In the genomic region with DNA sequence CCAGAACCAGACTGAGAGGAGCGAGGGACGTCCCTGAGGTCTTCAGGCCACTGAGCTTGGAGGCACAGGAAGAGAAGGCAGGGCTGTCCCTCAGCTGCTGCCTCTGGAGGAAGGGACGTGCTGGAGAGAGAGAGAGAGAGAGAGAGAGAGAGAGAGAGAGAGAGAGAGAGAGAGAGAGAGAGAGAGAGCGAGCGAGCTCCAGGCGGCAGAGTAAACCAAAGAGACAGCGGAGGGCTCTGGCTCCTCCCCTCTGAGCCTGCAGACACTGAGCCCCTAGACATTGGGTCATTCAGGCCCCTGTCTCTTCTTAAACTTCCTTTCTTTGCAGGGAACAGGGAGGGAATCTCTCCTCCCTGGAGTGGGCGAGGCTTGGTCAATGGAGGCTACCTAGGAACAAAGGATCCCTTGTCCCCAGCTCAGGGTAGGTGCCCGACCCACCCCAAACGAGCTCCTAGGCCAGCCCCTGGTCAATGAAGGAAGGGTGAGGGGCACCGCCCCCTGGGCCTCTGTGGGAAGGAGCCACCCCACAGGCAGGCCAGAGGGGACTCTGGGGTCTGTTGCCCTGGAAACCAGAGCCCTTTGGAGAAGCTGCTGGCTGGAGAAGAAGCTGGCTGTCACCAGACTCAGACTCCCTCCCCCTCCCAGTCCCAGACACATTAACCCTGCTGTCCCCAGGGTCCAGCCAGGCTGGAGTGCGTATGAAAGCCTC, we compare ENCODE assay signal across 8 mouse cellular contexts. TPM values are rescaled to one million over a fixed set of nuclear protein-coding genes. Genes with fewer than 3 reads are reported as not detected.
DNase-seq lines count a peak whose midpoint lies in the region; ATAC-seq lines count a peak whose summit lies in the region.

No protein-coding gene starts in this region.

- peak; percentile 66 for DNase-seq in testis, postnatal 10 days (ENCODE audit: low spot score)
- DNase-seq in testis, postnatal 14 days (ENCODE audit: low spot score): no peak
- DNase-seq in left cerebral cortex, postnatal 36 days (ENCODE audit: low spot score in 2 of 2): peak; percentile 49
- peak; percentile 88 for DNase-seq in midbrain, embryonic 14.5 days
- no peak for DNase-seq in urinary bladder, adult 2 months (ENCODE audit: low spot score)
- no peak for DNase-seq in cerebellum, adult 11 months

- peak overlapping the region; percentile 92 for H3K27ac ChIP-seq in intestine, embryonic 15.5 days
- peak overlapping the region; percentile 87 for H3K27ac ChIP-seq in midbrain, embryonic 14.5 days (replicated peaks; ENCODE audit: low read depth, low read length)

- H3K9me3 ChIP-seq in intestine, embryonic 15.5 days: no peaks in the 10 kb centered on the region
- no peaks in the 10 kb centered on the region for H3K9me3 ChIP-seq in midbrain, embryonic 14.5 days (ENCODE audit: control insufficient read depth, low read length)

- 3% methylated on average over 11 of the region's 12 CpGs for WGBS in intestine, embryonic 15.5 days
- WGBS in midbrain, embryonic 14.5 days: 3% methylated on average over 10 of the region's 12 CpGs

- peaks cover 54% of the 10 kb centered on the region for H3K4me1 ChIP-seq in intestine, embryonic 15.5 days (replicated peaks)
- H3K4me1 ChIP-seq in midbrain, embryonic 14.5 days (ENCODE audit: control insufficient read depth, insufficient read depth, low read length): peaks cover 39% of the 10 kb centered on the region

- intact Hi-C loops in left cerebral cortex, postnatal 36 days (cut with DNase I): loop anchor here (5.0 kb wide), 1 partner anchor 33 kb away; no protein-coding TSS in a partner anchor

- no peaks in the 10 kb centered on the region for H3K27me3 ChIP-seq in intestine, embryonic 15.5 days (replicated peaks)
- no peaks in the 10 kb centered on the region for H3K27me3 ChIP-seq in midbrain, embryonic 14.5 days (ENCODE audit: control insufficient read depth, insufficient read depth, low read length)

- peak overlapping the region; percentile 36 for H3K9ac ChIP-seq in intestine, embryonic 15.5 days
- H3K9ac ChIP-seq in midbrain, embryonic 14.5 days (replicated peaks; ENCODE audit: low read length): peak overlapping the region; percentile 37

- H3K4me2 ChIP-seq in intestine, embryonic 15.5 days (replicated peaks): peak overlapping the region; percentile 53
- peak overlapping the region; percentile 43 for H3K4me2 ChIP-seq in midbrain, embryonic 14.5 days (ENCODE audit: low read length)

- ATAC-seq in granulocyte monocyte progenitor cell, adult 5-6 weeks (replicated peaks; ENCODE audit: poor library complexity, severe bottlenecking): peak; percentile 34
- peak; percentile 87 for ATAC-seq in intestine, embryonic 15.5 days
- ATAC-seq in midbrain, embryonic 14.5 days (ENCODE audit: low FRiP score, low TSS enrichment): peak; percentile 84

- H3K36me3 ChIP-seq in intestine, embryonic 15.5 days: no peaks in the 10 kb centered on the region
- peaks cover 8% of the 10 kb centered on the region; the same call in 1 of the 2 replicates for H3K36me3 ChIP-seq in midbrain, embryonic 14.5 days (ENCODE audit: control insufficient read depth, insufficient read depth, low read length)

- peak overlapping the region; percentile 17 for H3K4me3 ChIP-seq in intestine, embryonic 15.5 days (replicated peaks)
- H3K4me3 ChIP-seq in midbrain, embryonic 14.5 days (replicated peaks; ENCODE audit: low read depth, low read length): no peak overlapping the region

RNA-seq across cellular contexts. Expression of a gene that starts 41.2 kb away (rescaled TPM):
- 4.2 and 6.0 TPM in 2 replicates for total RNA-seq in granulocyte monocyte progenitor cell, adult 5-6 weeks (2014; fragmentation: Nextera tagmentation)
- total RNA-seq in granulocyte monocyte progenitor cell, adult 5-6 weeks (2017): 6.9 and 7.2 TPM in 2 replicates
- 15.3 and 16.2 TPM in 2 replicates for polyA plus RNA-seq in intestine, embryonic 15.5 days (2015; fragmentation: Nextera tagmentation; extraction: Ambion mirVana)
- total RNA-seq in left cerebral cortex, postnatal 36 days (2021): 10 to 100 TPM; 61.0 to 63.4 TPM
- 18.7 and 24.6 TPM in 2 replicates for polyA plus RNA-seq in midbrain, embryonic 14.5 days (2014; fragmentation: Nextera tagmentation; extraction: Ambion mirVana)
- 30.0 and 30.8 TPM in 2 replicates for polyA plus RNA-seq in urinary bladder, adult 2 months (2012; rRNA removed)

Comparison
In these comparisons a context has a peak if more than half of its experiments do, and no peak if none do; other contexts are left out.
1. DNase-seq: peak in testis, postnatal 10 days (single experiment), left cerebral cortex, postnatal 36 days (2 of 2) and midbrain, embryonic 14.5 days (single experiment); none in testis, postnatal 14 days (single experiment), urinary bladder, adult 2 months (single experiment) and cerebellum, adult 11 months (single experiment).
2. ATAC-seq: peak in every context shown above with its lines; median percentile 87 in intestine, embryonic 15.5 days; 84 in midbrain, embryonic 14.5 days; 34 in granulocyte monocyte progenitor cell, adult 5-6 weeks.